Mouse (Mus musculus): ENCODE measurements around the gene Dip2a. TPM values are rescaled to one million over a fixed set of nuclear protein-coding genes. Genes with fewer than 3 reads are reported as not detected.

Dip2a gene
- polyA plus RNA-seq, 1 experiment from 2014 or later: 12.5 TPM

- H3K4me2 ChIP-seq: no peak overlapping the region
- no peak overlapping the region for H3K27ac ChIP-seq
- no peak overlapping the region for H3K9ac ChIP-seq
- no peaks in the 10 kb centered on the region for H3K4me1 ChIP-seq
- H3K36me3 ChIP-seq: peaks cover 70% of the 10 kb centered on the region
- 91% methylated on average over 4 of the region's 4 CpGs for WGBS
- H3K4me3 ChIP-seq: no peak overlapping the region
- H3K27me3 ChIP-seq: no peaks in the 10 kb centered on the region
- no peak for ATAC-seq (ENCODE audit: borderline replicate concordance, extremely low read depth, low FRiP score, low TSS enrichment)
- H3K9me3 ChIP-seq: no peaks in the 10 kb centered on the region
Measured at GRCm38 (mm10) chr10:76293222-76293621, 51.9 kb downstream of the Dip2a start.

- ATAC-seq (ENCODE audit: borderline replicate concordance, extremely low read depth, low FRiP score, low TSS enrichment): no peak
- H3K4me3 ChIP-seq: no peak overlapping the region
- H3K9ac ChIP-seq: no peak overlapping the region
- H3K4me1 ChIP-seq: no peaks in the 10 kb centered on the region
- no peak overlapping the region for H3K27ac ChIP-seq
- no peaks in the 10 kb centered on the region for H3K27me3 ChIP-seq
- 83% methylated on average over 3 of the region's 3 CpGs for WGBS
- peaks cover 61% of the 10 kb centered on the region for H3K36me3 ChIP-seq
- H3K9me3 ChIP-seq: no peaks in the 10 kb centered on the region
- no peak overlapping the region for H3K4me2 ChIP-seq
Measured at GRCm38 (mm10) chr10:76289936-76290671, 55.0 kb downstream of the Dip2a start.

GRCm38 (mm10) chr10:76289052-76289451, 56.0 kb downstream of the Dip2a start:
- Histone ChIP-seq H3K36me3 (peaks cover 56% of the 10 kb centered on the region), H3K27me3 (no peaks in the 10 kb centered on the region), H3K27ac (no peak overlapping the region), H3K4me3 (no peak overlapping the region), H3K9ac (no peak overlapping the region), H3K9me3 (no peaks in the 10 kb centered on the region), H3K4me1 (no peaks in the 10 kb centered on the region), H3K4me2 (no peak overlapping the region)
- 78% methylated on average over 5 of the region's 5 CpGs for WGBS
- ATAC-seq (ENCODE audit: borderline replicate concordance, extremely low read depth, low FRiP score, low TSS enrichment): no peak

GRCm38 (mm10) chr10:76288268-76288993, 56.7 kb downstream of the Dip2a start:
- ATAC-seq (ENCODE audit: borderline replicate concordance, extremely low read depth, low FRiP score, low TSS enrichment): no peak
- Histone ChIP-seq H3K9me3 (no peaks in the 10 kb centered on the region), H3K27ac (no peak overlapping the region), H3K9ac (no peak overlapping the region), H3K27me3 (no peaks in the 10 kb centered on the region), H3K4me3 (no peak overlapping the region), H3K4me1 (no peaks in the 10 kb centered on the region), H3K36me3 (peaks cover 59% of the 10 kb centered on the region), H3K4me2 (no peak overlapping the region)
- 54% methylated on average over 11 of the region's 11 CpGs for WGBS

- no peak overlapping the region for H3K4me3 ChIP-seq
- H3K9me3 ChIP-seq: no peaks in the 10 kb centered on the region
- no peak overlapping the region for H3K27ac ChIP-seq
- ATAC-seq (ENCODE audit: borderline replicate concordance, extremely low read depth, low FRiP score, low TSS enrichment): no peak
- H3K4me1 ChIP-seq: no peaks in the 10 kb centered on the region
- peaks cover 55% of the 10 kb centered on the region for H3K36me3 ChIP-seq
- no peak overlapping the region for H3K4me2 ChIP-seq
- no peak overlapping the region for H3K9ac ChIP-seq
- WGBS: 62% methylated on average over 5 of the region's 5 CpGs
- H3K27me3 ChIP-seq: no peaks in the 10 kb centered on the region
Measured at GRCm38 (mm10) chr10:76278541-76279097, 66.5 kb downstream of the Dip2a start.

GRCm38 (mm10) chr10:76275256-76275655, 69.8 kb downstream of the Dip2a start:
- ATAC-seq (ENCODE audit: borderline replicate concordance, extremely low read depth, low FRiP score, low TSS enrichment): no peak
- Histone ChIP-seq H3K4me3 (no peak overlapping the region), H3K27me3 (no peaks in the 10 kb centered on the region), H3K9me3 (no peaks in the 10 kb centered on the region), H3K36me3 (peaks cover 64% of the 10 kb centered on the region), H3K9ac (no peak overlapping the region), H3K27ac (no peak overlapping the region), H3K4me1 (no peaks in the 10 kb centered on the region), H3K4me2 (no peak overlapping the region)
- WGBS: 80% methylated on average over 10 of the region's 10 CpGs

GRCm38 (mm10) chr10:76271238-76271637, 73.9 kb downstream of the Dip2a start:
- Histone ChIP-seq H3K36me3 (peaks cover 69% of the 10 kb centered on the region), H3K27ac (no peak overlapping the region), H3K4me3 (no peak overlapping the region), H3K9me3 (no peaks in the 10 kb centered on the region), H3K4me2 (no peak overlapping the region), H3K4me1 (no peaks in the 10 kb centered on the region), H3K27me3 (no peaks in the 10 kb centered on the region), H3K9ac (no peak overlapping the region)
- 37% methylated on average over 8 of the region's 8 CpGs for WGBS
- ATAC-seq (ENCODE audit: borderline replicate concordance, extremely low read depth, low FRiP score, low TSS enrichment): no peak

GRCm38 (mm10) chr10:76262431-76262830, 82.7 kb downstream of the Dip2a start:
- H3K9me3 ChIP-seq: no peaks in the 10 kb centered on the region

GRCm38 (mm10) chr10:76261447-76261846, 83.6 kb downstream of the Dip2a start:
- no peak overlapping the region for H3K4me3 ChIP-seq
- no peak overlapping the region; the same call in 1 of the 2 replicates for H3K4me2 ChIP-seq
- peaks cover 22% of the 10 kb centered on the region for H3K4me1 ChIP-seq
- H3K9ac ChIP-seq: no peak overlapping the region
- no peak overlapping the region for H3K27ac ChIP-seq
- H3K9me3 ChIP-seq: no peaks in the 10 kb centered on the region
- WGBS: 45% methylated on average over 3 of the region's 3 CpGs
- no peaks in the 10 kb centered on the region for H3K27me3 ChIP-seq
- ATAC-seq (ENCODE audit: borderline replicate concordance, extremely low read depth, low FRiP score, low TSS enrichment): peak; percentile 39; the same call in 1 of the 2 replicates
- H3K36me3 ChIP-seq: peaks cover 13% of the 10 kb centered on the region

More at GRCm38 (mm10) chr10:76262431-76262830, 82.7 kb downstream of the Dip2a start:
- no peak overlapping the region for H3K4me3 ChIP-seq
- peaks cover 22% of the 10 kb centered on the region for H3K4me1 ChIP-seq
- no peak overlapping the region for H3K4me2 ChIP-seq
- no peak overlapping the region for H3K27ac ChIP-seq
- H3K9ac ChIP-seq: no peak overlapping the region
- no peak for ATAC-seq (ENCODE audit: borderline replicate concordance, extremely low read depth, low FRiP score, low TSS enrichment)
- WGBS: 54% methylated on average over 4 of the region's 4 CpGs
- no peaks in the 10 kb centered on the region for H3K27me3 ChIP-seq
- H3K36me3 ChIP-seq: peaks cover 19% of the 10 kb centered on the region

- no peaks in the 10 kb centered on the region for H3K27me3 ChIP-seq
- H3K9ac ChIP-seq: no peak overlapping the region
- H3K27ac ChIP-seq: no peak overlapping the region; the same call in 1 of the 2 replicates
- peaks cover 22% of the 10 kb centered on the region for H3K4me1 ChIP-seq
- no peak for ATAC-seq (ENCODE audit: borderline replicate concordance, extremely low read depth, low FRiP score, low TSS enrichment)
- H3K4me2 ChIP-seq: no peak overlapping the region
- H3K36me3 ChIP-seq: peaks cover 11% of the 10 kb centered on the region
- no peaks in the 10 kb centered on the region for H3K9me3 ChIP-seq
- H3K4me3 ChIP-seq: no peak overlapping the region
- WGBS: 34% methylated on average over 11 of the region's 11 CpGs
Measured at GRCm38 (mm10) chr10:76260358-76261059, 84.6 kb downstream of the Dip2a start.

GRCm38 (mm10) chr10:76259566-76260232, 85.4 kb downstream of the Dip2a start:
- no peak overlapping the region for H3K4me2 ChIP-seq
- no peaks in the 10 kb centered on the region for H3K27me3 ChIP-seq
- 37% methylated on average over 18 of the region's 18 CpGs for WGBS
- no peaks in the 10 kb centered on the region for H3K9me3 ChIP-seq
- H3K4me1 ChIP-seq: peaks cover 22% of the 10 kb centered on the region
- no peak overlapping the region for H3K4me3 ChIP-seq
- no peak overlapping the region for H3K27ac ChIP-seq
- H3K9ac ChIP-seq: no peak overlapping the region
- no peak for ATAC-seq (ENCODE audit: borderline replicate concordance, extremely low read depth, low FRiP score, low TSS enrichment)
- 0 out of 2 replicates have a peak, but pooled peaks cover 4% of the 10 kb centered on the region for H3K36me3 ChIP-seq

Data from lung, embryonic 15.5 days (tissue).